Mouse (Mus musculus): ENCODE results near the gene Sfxn5. TPM values are rescaled to one million over a fixed set of nuclear protein-coding genes. Genes with fewer than 3 reads are reported as not detected.

Sfxn5 gene
- polyA plus RNA-seq, 1 experiment: 2.0 TPM

DNA sequence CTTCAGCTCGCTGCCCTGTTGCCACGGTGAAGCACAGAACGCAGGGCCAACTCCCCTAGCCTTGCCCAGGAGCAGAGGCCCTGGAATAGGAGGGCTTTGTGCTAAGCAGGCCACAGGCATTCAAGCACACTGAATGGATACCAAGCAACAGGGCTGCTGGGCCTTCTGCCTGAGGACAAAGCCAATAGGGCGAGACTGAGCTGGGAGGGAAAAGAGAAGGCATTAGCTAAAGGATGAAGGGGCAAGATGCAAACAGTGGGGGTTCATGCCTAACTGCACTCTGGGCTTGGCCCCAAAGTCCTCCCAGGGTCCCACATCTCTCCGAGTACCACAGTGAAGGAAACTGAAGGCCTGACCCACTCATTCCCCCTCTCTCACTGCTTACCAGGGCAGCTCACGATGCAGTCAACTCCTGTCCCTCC, 12.8 kb downstream of the Sfxn5 start:
- no peak overlapping the region for H3ac ChIP-seq (ENCODE audit: control insufficient read depth, insufficient read length)
- H3K79me2 ChIP-seq (ENCODE audit: control insufficient read depth, insufficient read depth): no peaks in the 10 kb centered on the region
- H3K36me3 ChIP-seq (ENCODE audit: control insufficient read depth, insufficient read depth): no peaks in the 10 kb centered on the region
- no peak overlapping the region for H3K4me2 ChIP-seq (ENCODE audit: low read depth)
- TF ChIP-seq TCF3 (IDR thresholded peaks at IDR 0.05; ENCODE audit: insufficient read length, low read depth): no peak
- H3K27me3 ChIP-seq (ENCODE audit: control insufficient read depth, insufficient read depth, insufficient read length): no peaks in the 10 kb centered on the region
- H3K4me3 ChIP-seq: no peak overlapping the region

DNA sequence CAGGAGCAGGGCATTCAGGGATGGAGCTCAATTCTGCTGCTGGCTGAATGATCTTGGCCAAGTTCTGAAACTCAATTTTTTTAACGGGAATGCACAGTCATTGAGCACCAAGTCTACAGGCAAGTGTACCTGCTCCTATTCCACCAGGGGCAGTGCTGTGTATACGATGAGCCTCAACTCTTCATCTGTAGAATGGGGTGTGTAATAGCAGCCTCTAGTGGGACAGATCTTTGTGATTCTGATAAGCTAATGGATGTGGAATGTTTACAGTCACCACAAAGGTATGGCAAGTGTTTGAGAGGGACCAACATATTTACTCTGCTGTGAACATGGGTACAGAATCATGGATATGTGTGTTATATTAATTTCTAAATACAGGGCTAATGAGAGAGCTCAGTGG, 17.0 kb downstream of the Sfxn5 start:
- no peak overlapping the region for H3ac ChIP-seq (ENCODE audit: control insufficient read depth, insufficient read length)
- no peaks in the 10 kb centered on the region for H3K36me3 ChIP-seq (ENCODE audit: control insufficient read depth, insufficient read depth)
- H3K27me3 ChIP-seq (ENCODE audit: control insufficient read depth, insufficient read depth, insufficient read length): no peaks in the 10 kb centered on the region
- no peak overlapping the region for H3K4me2 ChIP-seq (ENCODE audit: low read depth)
- H3K79me2 ChIP-seq (ENCODE audit: control insufficient read depth, insufficient read depth): no peaks in the 10 kb centered on the region
- no peak overlapping the region for H3K4me3 ChIP-seq
- no peak for TF ChIP-seq E2F4 (IDR thresholded peaks at IDR 0.05; ENCODE audit: insufficient read depth)
- no peak for TF ChIP-seq MAX (IDR thresholded peaks at IDR 0.05; ENCODE audit: low read depth)
- TF ChIP-seq POLR2AphosphoS2 (IDR thresholded peaks at IDR 0.05; ENCODE audit: insufficient read length, low read depth): no peak
- no peak for TF ChIP-seq POLR2A (IDR thresholded peaks at IDR 0.05; ENCODE audit: insufficient read length, low read depth)
- TF ChIP-seq USF1 (IDR thresholded peaks at IDR 0.05; ENCODE audit: low read depth): no peak
- TF ChIP-seq REST (IDR thresholded peaks at IDR 0.05; ENCODE audit: insufficient read depth, insufficient read length): no peak
- TF ChIP-seq SRF (IDR thresholded peaks at IDR 0.05; ENCODE audit: control insufficient read depth, insufficient read length, low read depth): no peak
- TF ChIP-seq CEBPB (IDR thresholded peaks at IDR 0.05; ENCODE audit: insufficient read depth, poor library complexity, severe bottlenecking): no peak
- no peak for TF ChIP-seq MYOG (IDR thresholded peaks at IDR 0.05; ENCODE audit: control insufficient read depth in 1 of 3, insufficient read depth in 1 of 3, insufficient read length in 2 of 3, low read depth in 2 of 3)
- no peak for TF ChIP-seq TCF3 (IDR thresholded peaks at IDR 0.05; ENCODE audit: insufficient read length, low read depth)
- no peak for TF ChIP-seq TCF12 (IDR thresholded peaks at IDR 0.05; ENCODE audit: insufficient read depth, poor library complexity, severe bottlenecking)
- no peak for TF ChIP-seq MYOD1 (IDR thresholded peaks at IDR 0.05; ENCODE audit: control insufficient read depth in 1 of 3, insufficient read length in 2 of 3, low read depth in 2 of 3)

DNA sequence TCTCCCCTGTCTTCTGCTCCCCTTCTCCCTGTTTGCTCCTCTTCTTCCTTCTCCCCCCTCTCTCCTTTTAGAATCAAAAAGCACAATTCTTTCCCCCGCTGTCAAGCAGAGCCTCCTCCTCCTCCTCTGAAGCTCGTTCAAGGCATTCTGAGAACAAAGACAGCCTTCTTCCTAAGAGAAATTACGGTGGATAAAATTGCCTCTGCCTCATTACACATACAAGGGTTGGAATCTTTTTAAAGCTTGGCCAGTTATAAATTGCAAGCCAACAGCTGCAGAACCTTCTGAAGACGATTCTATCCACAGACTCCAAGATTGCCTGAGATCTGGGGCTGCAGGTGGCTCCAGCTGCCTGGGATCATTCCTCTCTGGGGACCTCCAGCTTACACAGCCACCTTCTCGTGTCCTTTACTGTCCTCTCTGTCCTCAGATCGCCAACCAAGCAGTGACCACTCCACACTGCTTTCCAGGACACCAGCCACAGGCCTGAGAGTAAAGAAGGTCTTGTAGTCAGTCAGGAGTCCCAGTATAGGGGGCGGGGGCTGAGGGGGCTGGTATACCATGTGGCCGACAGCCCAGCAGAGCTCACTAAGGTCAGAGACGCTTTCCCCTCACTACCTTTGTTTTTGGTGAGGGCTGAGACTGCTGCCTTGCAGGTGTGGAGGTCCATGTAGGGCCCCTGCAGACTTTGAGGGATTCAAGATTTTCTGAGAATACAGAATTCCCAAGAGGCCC, 19.0 kb downstream of the Sfxn5 start:
- Histone ChIP-seq H3K79me2 (ENCODE audit: control insufficient read depth, insufficient read depth) (no peaks in the 10 kb centered on the region), H3K27me3 (ENCODE audit: control insufficient read depth, insufficient read depth, insufficient read length) (no peaks in the 10 kb centered on the region)
- TF ChIP-seq MAX (IDR thresholded peaks at IDR 0.05; ENCODE audit: low read depth) (no peak), MYOG (IDR thresholded peaks at IDR 0.05; ENCODE audit: control insufficient read depth in 1 of 3, insufficient read depth in 1 of 3, insufficient read length in 2 of 3, low read depth in 2 of 3) (peak in 2 of 3 experiments; percentile 32 to 49), REST (IDR thresholded peaks at IDR 0.05; ENCODE audit: insufficient read depth, insufficient read length) (no peak)

DNA sequence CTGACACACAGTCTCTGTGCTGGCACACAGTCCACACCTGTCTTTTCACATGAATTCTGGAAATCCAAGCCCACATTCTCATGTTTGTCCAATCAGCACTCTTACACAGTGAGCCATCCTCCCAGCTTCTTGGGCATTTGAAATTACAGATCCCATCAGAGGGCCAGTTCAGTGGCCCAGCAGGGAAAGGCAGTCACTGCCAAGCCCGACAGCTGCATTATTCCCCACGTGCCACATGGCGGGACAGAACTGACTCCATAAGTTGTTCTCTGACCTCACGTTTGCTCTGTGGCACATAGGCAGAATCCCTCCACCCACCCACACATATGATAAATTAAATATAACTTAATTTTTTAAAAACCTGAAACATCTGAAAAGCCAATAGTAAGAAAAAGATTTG, 25.3 kb downstream of the Sfxn5 start:
- TF ChIP-seq MYOG (IDR thresholded peaks at IDR 0.05; ENCODE audit: control insufficient read depth in 1 of 3, insufficient read depth in 1 of 3, insufficient read length in 2 of 3, low read depth in 2 of 3): peak in 1 of 3 experiments; percentile 64
- peak in 2 of 3 experiments; percentile 3 to 42 for TF ChIP-seq MYOD1 (IDR thresholded peaks at IDR 0.05; ENCODE audit: control insufficient read depth in 1 of 3, insufficient read length in 2 of 3, low read depth in 2 of 3)
- no peak for TF ChIP-seq POLR2A (IDR thresholded peaks at IDR 0.05; ENCODE audit: insufficient read length, low read depth)
- TF ChIP-seq CEBPB (IDR thresholded peaks at IDR 0.05; ENCODE audit: insufficient read depth, poor library complexity, severe bottlenecking): no peak
- H3K4me2 ChIP-seq (ENCODE audit: low read depth): no peak overlapping the region
- no peak overlapping the region for H3ac ChIP-seq (ENCODE audit: control insufficient read depth, insufficient read length)
- H3K36me3 ChIP-seq (ENCODE audit: control insufficient read depth, insufficient read depth): no peaks in the 10 kb centered on the region
- H3K79me2 ChIP-seq (ENCODE audit: control insufficient read depth, insufficient read depth): no peaks in the 10 kb centered on the region
- no peak overlapping the region for H3K4me3 ChIP-seq
- H3K27me3 ChIP-seq (ENCODE audit: control insufficient read depth, insufficient read depth, insufficient read length): no peaks in the 10 kb centered on the region

More for the DNA sequence above, 19.0 kb downstream of the Sfxn5 start:
- Histone ChIP-seq H3K4me2 (ENCODE audit: low read depth) (peak overlapping the region; percentile 2), H3K4me3 (no peak overlapping the region), H3K36me3 (ENCODE audit: control insufficient read depth, insufficient read depth) (no peaks in the 10 kb centered on the region), H3ac (ENCODE audit: control insufficient read depth, insufficient read length) (no peak overlapping the region)

DNA sequence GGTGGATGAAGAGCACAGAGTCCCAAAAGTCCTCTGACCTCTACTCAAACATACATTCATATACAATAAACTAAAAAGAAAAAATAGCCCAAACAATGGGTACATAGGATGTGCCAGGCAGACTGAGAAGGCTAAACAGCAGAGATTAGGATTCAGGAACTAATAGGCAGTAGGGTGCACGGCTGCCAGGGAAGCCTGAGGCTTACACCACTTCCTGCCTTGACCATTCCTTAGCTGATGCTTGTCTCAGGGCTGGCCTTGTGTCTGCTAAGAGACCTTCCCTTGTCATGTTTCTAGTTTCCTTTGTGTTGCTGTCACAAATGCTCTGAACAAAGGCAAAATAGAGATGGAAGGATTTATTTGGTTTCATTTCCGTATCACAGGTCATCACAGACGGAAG, 26.8 kb downstream of the Sfxn5 start:
- no peak for TF ChIP-seq MYOD1 (IDR thresholded peaks at IDR 0.05; ENCODE audit: control insufficient read depth in 1 of 3, insufficient read length in 2 of 3, low read depth in 2 of 3)
- TF ChIP-seq MYOG (IDR thresholded peaks at IDR 0.05; ENCODE audit: control insufficient read depth in 1 of 3, insufficient read depth in 1 of 3, insufficient read length in 2 of 3, low read depth in 2 of 3): no peak
- TF ChIP-seq POLR2A (IDR thresholded peaks at IDR 0.05; ENCODE audit: insufficient read length, low read depth): no peak
- no peak for TF ChIP-seq POLR2AphosphoS2 (IDR thresholded peaks at IDR 0.05; ENCODE audit: insufficient read length, low read depth)
- no peak for TF ChIP-seq TCF3 (IDR thresholded peaks at IDR 0.05; ENCODE audit: insufficient read length, low read depth)
- TF ChIP-seq CEBPB (IDR thresholded peaks at IDR 0.05; ENCODE audit: insufficient read depth, poor library complexity, severe bottlenecking): no peak
- Histone ChIP-seq H3K4me3 (no peak overlapping the region), H3ac (ENCODE audit: control insufficient read depth, insufficient read length) (no peak overlapping the region), H3K4me2 (ENCODE audit: low read depth) (no peak overlapping the region), H3K27me3 (ENCODE audit: control insufficient read depth, insufficient read depth, insufficient read length) (no peaks in the 10 kb centered on the region), H3K36me3 (ENCODE audit: control insufficient read depth, insufficient read depth) (no peaks in the 10 kb centered on the region), H3K79me2 (ENCODE audit: control insufficient read depth, insufficient read depth) (no peaks in the 10 kb centered on the region)
